Mouse (Mus musculus) bone marrow, adult 2 months (tissue): ENCODE data around the gene Golph3. TPM values are rescaled to one million over a fixed set of nuclear protein-coding genes. Genes with fewer than 3 reads are reported as not detected.

Experiments used
- H3K27ac ChIP-seq: fragments of 200-500 bp; 2 replicates; pipeline ENCODE4 v1.5.1; 2012; ENCODE audit warnings: low read depth, mild to moderate bottlenecking, control low read depth, inconsistent platforms, low read length; ENCODE audit not compliant: control insufficient read depth, poor library complexity, insufficient read depth
- H3K4me1 ChIP-seq: fragments of 200-500 bp; 2 replicates; pipeline ENCODE4 v1.6.1; 2011; ENCODE audit warnings: low read length; ENCODE audit not compliant: control insufficient read depth, insufficient read depth
- H3K4me3 ChIP-seq: fragments of 200-500 bp; replicated peaks from 2 replicates; pipeline ENCODE3; 2011; ENCODE audit warnings: mild to moderate bottlenecking, low read depth, low read length, control low read depth; ENCODE audit not compliant: control insufficient read depth
- CTCF ChIP-seq: fragments of 200-500 bp; IDR thresholded peaks from 2 replicates; pipeline ENCODE4 v1.5.1; 2011; ENCODE audit warnings: low read length, control low read depth; ENCODE audit not compliant: control insufficient read depth, insufficient read depth
- POLR2A ChIP-seq: fragments of 200-500 bp; IDR thresholded peaks from 2 replicates; pipeline ENCODE4 v1.6.1; 2011; ENCODE audit warnings: low read depth, mild to moderate bottlenecking, control low read depth, low read length, borderline replicate concordance; ENCODE audit not compliant: control insufficient read depth
- WGBS: fragments of 180-500 bp; shearing (Covaris S2); methylation state at CpG from one replicate; pipeline ENCODE4 v1.1.7; 2018; 5-methylcytosine and 5-hydroxymethylcytosine counted together
- polyA plus RNA-seq: library from polyadenylated mRNA; stranded (reverse); fragments of >200 nt; gene quantifications from 2 replicates; pipeline ENCODE4 v1.2.4, GENCODE M21; 2011; ENCODE audit warnings: low replicate concordance; ENCODE audit not compliant: missing spikeins, insufficient read depth, insufficient read length

Golph3 gene
- polyA plus RNA-seq, 1 experiment = 27.1 TPM

GRCm38 (mm10) chr15:12388726-12389489 is 67.7 kb downstream of the Golph3 start:
- 79% methylated on average over 15 of the region's 15 CpGs for WGBS
- Histone ChIP-seq H3K4me1 (peaks cover 4% of the 10 kb centered on the region), H3K27ac (no peak overlapping the region; the same call in 1 of the 2 replicates), H3K4me3 (no peak overlapping the region)
- TF ChIP-seq POLR2A (no peak), CTCF (no peak)

- Histone ChIP-seq H3K4me3 (no peak overlapping the region), H3K4me1 (no peaks in the 10 kb centered on the region), H3K27ac (no peak overlapping the region)
- 90% methylated on average over 10 of the region's 10 CpGs for WGBS
- no peak for TF ChIP-seq POLR2A
- TF ChIP-seq CTCF = no peak
Observed at GRCm38 (mm10) chr15:12394758-12395157, 73.5 kb downstream of the Golph3 start.

GRCm38 (mm10) chr15:12397032-12397431 is 75.8 kb downstream of the Golph3 start:
- Histone ChIP-seq H3K4me3 (no peak overlapping the region), H3K4me1 (no peaks in the 10 kb centered on the region), H3K27ac (no peak overlapping the region)
- 74% methylated on average over 6 of the region's 6 CpGs for WGBS
- TF ChIP-seq POLR2A (no peak), CTCF (no peak)

Other genes with a start within 250 kb of the Golph3 start
- 43.0 and 57.5 TPM in 2 replicates for gene Zfr, start 203.6 kb upstream of the Golph3 start, polyA plus RNA-seq
- 6.5 and 12.1 TPM in 2 replicates for gene Mtmr12, start 116.4 kb upstream of the Golph3 start, polyA plus RNA-seq
- gene 1810049J17Rik, start 449 bp downstream of the Golph3 start, polyA plus RNA-seq = not detected in 2 replicates